Mouse (Mus musculus) kidney, postnatal 36 days (tissue): Measurements from ENCODE around the gene Gm26566.
A peak's percentile ranks its signal among the peaks of the same experiment; 100 is the strongest.

Source experiments
- DNase-seq, 2 experiments: peaks; one replicate each; pipeline ENCODE4 v3.0.0; 2021 to 2022; ENCODE audit warnings: mixed read lengths in 2 of 2

The Gm26566 gene

DNA sequence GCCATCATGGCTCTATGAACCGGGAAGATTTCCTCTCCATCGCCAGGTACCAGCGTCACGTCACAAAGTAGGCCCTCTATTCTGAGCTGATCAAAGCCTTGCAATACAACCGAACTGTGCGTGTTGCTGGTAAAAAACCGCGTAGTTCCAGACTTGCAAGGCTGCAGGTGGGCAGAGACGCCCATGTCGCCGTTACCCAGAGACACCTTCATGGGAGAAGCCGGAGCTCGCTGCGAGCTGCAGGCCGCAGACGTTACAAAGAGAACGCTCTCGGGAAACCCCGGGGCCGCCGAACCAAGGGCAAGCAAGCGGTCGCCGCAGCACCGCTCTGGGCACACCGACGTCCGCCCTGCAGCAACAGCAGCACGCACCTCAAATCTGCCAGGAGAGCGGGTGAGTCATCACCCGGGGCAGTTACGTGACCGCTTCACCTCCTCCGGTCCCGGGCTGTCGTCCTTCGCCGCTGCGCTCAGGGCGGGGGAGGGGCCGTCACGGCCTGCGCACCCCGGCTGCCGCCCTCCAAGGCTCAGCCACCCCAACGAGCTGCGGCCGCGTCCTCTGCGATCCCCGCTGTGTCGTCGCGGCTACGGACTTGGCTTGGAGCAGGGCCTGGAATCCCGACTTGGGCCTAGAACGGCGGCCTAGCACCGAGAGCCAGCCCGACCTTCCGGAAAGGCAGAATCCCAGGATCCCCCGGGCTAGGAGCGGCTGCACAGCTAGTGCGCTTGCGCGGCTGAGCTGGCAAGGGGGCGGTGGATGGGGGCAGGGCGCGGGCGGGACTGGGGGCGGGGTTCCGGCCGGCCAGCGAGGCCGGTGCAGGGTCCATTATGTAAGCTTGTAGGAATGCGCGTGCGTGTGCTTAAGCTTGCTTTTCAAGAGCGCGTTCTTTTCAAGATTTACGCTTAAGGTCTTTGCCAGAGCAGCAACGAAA, at the start of gene Gm26566, which contains the start of gene Klhl9:
Gm26566 (plus strand) TSS at position 15 of the 931 bp plus-strand sequence.
Klhl9 (minus strand) TSS at position 675 of the 931 bp plus-strand sequence.
- peak; percentile 93 to 94 for DNase-seq

DNA sequence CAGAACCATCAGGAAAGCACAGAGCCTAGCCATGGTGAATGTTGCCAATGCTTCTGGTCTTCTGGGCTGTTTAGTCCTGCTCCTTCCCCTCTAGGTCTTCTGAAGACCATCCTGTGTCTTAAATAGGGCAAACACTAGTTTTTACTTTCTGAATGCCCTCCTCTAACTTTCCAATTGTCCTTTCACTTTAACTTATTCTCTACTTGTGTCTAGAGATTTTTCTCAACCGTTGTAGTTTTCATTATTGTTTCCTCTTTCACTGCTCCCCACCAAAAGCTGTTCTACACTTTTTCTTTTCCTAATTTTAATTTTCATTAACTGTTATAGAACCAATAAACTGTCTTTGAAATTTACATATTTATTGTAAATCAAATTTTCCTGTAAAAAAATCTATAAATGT, 44.8 kb upstream of the Gm26566 start, which contains the start of gene Ifna16:
Ifna16 (minus strand) TSS at position 101 of the 400 bp plus-strand sequence.
- DNase-seq: no peak

DNA sequence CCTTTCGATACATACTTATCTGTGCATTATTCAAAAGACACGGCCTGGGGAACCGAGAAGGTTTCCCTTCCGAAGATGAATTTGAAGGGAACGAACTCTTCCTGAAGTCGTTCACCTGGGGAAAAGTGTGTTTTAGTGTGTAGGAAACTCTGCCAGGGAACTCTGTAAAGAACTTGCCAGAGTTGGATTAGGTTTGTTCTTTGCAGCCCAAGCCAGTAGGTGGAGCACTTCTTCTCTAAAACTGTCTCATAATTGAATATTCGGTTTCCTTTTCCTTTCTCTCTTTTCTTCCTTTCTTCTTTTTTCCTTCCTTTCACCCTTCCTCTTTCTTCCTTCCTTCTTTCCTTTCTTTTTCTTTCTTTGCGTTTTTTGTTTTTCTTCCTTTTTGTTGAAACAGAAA, 41.2 kb upstream of the Gm26566 start:
- DNase-seq: peak in 1 of 2 experiments; percentile 65

DNA sequence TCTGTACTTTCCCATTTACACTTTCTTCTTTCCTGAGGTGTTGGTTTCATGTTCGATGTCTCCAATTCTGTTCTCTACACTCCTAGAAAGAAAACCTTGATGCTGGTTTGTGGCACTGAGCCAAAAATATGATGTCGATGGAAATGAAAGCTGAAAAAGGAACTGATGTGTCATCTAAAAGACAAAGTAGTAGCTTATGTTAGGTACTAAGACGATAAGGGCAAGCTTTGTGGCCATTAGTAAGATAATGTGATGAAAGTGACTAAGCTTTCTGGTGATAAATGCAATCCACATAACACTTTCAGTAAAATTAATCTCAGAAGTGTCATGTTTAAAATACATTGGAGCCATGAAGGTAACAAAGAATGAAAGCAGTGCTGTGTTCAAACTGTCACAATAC, 40.3 kb upstream of the Gm26566 start:
- no peak for DNase-seq

DNA sequence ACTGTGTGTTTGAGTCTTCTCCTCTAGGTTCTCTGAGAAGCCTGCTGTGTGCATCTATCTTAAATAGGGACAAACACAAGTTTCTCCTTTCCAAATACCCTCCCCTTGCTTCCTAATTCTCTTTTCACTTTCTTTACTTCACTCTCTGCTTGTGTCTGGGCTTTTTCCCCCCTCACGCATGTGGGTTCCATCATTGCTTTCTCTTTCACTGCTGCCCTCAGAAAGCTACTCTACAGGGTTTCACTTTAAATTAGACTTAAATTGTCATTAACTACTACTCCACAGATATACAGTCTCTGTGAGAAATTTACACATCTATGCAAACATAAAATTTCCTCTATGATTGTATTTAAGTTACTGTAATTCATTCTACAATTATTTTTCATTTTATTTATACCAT, 37.8 kb upstream of the Gm26566 start, which contains the start of gene Ifna2:
Ifna2 (minus strand) TSS at position 101 of the 400 bp plus-strand sequence.
- DNase-seq: no peak

DNA sequence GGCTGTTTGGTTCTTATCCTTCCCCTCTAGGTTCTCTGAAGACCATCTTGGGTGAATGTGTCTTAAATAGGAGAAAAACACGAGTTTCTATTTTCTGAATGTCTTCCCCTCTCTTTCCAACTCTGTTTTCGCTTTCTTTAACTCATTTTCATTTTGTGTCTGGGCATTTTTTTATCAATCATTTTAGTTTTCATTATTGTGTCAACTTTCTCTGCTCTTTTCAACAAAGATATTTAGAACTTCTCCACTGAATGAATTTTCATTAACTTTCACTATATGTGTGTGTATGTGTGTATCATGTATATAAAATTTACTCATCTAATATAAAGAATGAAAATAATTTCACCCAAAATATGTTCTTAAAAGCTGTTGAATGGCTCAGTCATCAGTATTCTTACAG, 30.3 kb upstream of the Gm26566 start, which contains the start of gene Ifnab:
Ifnab (minus strand) TSS at position 101 of the 400 bp plus-strand sequence.
- no peak for DNase-seq

DNA sequence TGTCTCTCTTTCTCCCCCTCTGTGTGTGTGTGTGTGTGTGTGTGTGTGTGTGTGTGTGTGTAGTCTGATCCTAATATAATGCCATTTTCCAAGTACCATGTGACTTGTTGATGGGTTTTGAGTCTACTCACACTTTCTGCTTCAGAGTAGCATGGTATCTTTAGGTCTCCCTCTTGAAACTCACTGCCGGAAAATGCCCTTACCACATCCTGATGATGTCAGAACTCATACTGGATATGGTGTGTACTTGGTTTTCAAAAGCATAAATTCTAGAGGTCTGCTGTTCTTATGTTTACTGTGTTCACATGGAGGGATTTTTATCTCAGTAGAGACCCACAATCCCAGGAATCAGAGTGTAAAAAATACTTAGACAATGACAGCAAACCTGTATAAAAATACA, 29.1 kb upstream of the Gm26566 start:
- no peak for DNase-seq

DNA sequence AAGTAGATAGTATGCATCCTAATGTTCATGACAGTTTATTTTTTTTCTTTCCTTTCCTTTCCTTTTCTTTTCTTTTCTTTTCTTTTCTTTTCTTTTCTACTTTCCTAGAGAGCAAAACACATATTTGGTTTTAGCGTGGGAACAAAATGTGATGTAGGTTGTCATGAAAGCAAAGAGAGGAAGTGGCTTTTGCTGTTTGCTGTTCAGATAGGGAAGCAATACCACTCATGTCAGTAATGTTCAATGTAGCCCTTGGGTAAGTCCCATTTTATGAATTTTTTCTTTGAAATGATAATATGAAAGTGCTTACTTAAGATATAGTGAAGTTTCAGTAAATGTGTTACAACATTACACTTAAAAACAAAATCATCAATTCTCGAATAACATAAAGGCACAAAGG, 28.2 kb upstream of the Gm26566 start:
- DNase-seq: no peak

DNA sequence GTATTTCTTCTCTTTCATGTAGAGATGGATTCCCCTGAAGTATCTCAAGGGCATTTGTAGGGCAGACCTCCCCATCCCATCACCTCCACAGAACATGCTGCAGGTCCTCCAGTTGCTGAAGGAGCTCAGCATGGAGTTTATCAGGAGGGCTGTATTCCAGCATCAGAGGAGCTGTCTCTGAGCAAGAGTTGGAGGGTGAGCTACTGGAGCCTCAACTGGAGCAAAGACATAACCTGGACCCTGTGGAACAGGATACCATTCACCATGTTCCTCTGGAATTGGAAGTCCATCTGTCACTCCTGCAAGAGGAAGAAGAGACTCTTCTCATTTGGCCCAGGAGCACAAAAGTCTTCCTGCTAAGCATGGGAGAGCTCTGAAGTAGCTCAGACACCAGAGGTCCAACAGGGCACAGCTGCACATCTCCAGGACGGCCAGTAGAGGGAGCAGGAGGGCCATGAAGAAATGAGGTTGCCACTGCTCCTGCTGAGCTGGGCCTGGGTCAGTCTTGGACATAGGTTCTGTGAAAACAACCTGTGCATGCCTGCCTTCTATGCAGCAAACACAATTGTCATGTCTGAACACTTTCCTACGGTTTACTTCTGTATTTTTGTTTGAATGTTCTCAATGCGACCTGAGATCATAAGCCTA, 25.2 kb upstream of the Gm26566 start:
- DNase-seq: peak; percentile 77 to 85

DNA sequence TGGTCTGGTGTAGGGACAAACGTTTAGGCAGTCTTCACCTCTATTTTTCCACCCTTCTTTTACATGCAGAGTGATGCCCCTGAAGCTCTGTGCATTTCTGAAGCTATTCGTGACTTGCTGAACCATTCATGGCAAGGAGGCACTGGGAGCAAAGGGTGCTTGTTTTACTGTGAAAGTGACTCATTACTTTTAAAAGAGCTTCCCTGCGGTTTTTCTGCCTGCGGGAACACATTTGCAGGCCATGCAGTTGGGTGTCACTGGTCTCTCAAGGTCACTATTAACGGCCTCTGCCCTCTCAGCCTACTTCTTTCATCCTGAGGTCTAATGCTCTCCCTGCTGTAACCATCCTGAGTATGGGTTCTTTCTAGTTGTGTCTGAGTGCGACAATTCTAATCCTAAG, 24.5 kb upstream of the Gm26566 start:
- peak in 1 of 2 experiments; percentile 22 for DNase-seq

DNA sequence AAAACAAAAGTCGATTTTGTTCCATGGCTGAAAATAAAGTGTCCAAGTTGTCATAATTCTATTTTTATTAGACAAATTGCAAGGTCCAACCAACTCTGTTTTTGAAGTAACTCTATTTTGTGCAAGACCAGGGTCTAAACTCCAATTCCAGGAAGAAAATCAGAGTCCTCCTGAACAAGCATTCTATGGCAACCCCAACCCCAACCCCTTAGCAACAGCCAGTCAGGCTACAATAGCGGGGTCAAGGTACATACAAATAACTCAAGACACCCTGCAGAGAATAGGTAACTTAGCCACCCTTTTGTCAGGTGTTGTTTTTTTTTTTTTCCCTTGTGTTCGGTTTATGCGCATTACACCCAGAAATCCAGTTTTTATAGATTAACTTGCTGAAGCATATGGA, 23.9 kb upstream of the Gm26566 start:
- DNase-seq: peak; percentile 35 to 39

DNA sequence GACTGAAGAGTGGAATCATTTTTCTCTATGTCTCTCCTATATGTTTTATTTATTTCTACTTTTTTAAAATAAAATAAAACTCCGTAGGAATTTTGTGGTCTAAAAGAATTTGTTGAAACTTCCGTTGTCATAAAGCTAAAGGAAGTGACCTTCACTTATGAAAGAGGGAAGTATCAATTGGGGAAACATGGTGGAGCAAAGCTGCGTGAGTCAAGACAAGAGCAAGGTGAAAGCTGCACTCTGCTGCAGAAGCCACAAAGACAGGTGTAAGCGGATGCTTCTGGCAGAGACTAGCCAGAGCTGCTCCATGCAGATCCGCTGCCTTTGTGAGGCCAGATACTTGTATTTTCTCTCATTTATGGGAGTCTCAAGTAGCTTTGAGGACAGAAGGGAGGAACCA, 22.8 kb upstream of the Gm26566 start:
- no peak for DNase-seq

DNA sequence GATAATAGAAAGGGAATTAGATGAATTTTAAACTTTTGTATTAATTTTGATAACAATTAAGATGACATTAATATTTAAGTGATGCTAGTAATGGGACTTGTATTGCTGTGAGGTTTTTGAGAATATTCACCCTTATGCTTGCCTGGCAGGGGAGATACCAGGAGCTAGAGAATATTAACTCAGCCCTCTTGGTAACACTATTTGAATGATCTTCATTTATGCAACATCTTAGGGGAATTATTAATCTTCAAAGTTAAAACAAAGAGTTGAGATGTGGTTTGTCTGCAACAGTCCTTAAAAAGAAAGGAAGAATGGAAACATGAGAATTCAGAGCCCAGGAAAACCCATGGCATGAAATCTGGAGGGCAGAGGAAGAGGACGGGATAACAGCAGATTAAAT, 22.3 kb upstream of the Gm26566 start:
- no peak for DNase-seq

DNA sequence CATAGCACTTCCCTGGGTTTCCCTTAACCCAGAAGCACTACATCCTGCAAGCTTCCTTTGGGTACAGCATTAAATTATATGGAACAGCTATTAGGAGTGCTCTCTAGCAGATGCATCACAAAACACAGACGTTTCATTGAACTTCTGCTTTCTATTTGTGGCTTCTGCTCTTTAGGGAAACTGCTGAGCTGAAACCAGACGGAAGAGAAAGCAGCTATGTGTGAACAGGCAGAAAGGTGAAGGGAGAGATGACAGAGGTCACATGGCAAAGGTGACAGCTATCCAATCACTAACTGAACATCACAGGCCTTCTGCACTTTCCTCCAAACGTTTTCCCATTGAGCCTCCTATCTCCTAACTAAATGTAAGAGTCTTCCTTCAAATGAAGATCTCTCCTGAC, 15.7 kb upstream of the Gm26566 start:
- DNase-seq: no peak

DNA sequence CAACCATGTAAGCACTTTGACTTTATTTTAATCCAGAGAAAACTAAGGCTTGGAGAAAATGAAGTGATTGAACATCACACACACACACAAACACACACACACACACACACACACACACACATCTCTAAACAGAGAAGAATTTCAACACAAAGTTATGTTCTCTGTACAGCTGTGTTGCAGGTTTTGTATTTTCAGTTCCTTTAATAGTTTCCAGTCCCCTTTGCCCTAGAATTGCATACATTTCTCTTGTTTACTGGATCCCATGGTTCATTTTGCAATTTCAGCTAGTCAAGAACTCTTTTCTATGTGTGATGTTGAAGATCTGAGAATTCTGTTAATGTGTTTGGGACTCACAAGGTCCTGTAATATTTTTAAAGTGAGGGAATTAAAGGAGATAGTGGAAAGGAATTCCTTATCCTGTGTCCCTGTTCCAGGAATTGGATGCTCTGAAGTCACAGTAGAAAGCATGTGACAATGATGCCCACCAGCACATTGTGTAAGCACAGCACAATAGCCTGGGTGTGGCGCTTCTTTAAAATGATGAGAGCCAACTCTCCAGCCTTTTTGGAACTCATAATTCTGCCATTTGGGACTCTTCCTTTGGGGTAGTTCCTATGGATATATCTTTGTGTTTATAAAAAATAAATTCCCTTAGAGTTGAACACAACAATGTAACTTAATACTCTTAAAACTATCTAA, 14.3 kb upstream of the Gm26566 start:
- no peak for DNase-seq

DNA sequence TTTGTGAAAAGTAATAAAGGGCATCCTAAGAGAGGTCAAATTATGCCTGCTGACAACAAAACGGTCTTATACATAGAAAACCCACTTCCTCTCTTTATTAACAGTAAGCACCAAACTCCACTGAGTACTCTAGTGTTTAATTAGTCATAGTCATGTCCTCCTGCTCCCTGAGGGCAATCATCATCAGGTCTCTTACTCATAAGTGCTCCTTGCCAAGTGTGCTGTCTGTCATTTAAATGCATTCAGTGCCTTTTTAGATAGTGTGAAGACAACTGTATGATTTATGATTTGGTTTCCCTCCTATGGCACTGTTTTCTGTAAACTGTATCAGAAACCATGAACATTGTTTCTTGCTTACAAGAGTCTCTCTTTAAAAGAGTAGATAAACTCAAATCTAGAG, 7.3 kb upstream of the Gm26566 start:
- no peak for DNase-seq

DNA sequence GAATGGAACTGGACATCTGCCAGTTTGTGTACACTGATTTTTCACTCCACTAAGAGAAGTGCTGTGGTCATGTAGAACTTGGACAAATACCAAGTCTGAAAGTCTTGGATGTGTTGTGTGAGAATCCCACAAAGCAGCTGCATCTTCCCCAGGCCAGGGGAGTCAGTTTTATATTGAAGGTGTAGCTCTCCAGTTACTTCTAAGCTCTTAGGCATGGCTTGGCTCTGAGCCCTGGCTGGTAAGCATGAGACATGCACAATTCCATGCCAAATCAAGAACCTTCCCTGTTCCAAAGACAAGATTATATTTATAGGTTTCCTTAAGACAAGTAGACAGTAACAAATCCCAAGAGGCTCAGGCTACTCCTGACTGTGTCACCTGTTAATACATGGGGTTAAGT, 6.5 kb upstream of the Gm26566 start:
- DNase-seq: peak in 1 of 2 experiments; percentile 46

DNA sequence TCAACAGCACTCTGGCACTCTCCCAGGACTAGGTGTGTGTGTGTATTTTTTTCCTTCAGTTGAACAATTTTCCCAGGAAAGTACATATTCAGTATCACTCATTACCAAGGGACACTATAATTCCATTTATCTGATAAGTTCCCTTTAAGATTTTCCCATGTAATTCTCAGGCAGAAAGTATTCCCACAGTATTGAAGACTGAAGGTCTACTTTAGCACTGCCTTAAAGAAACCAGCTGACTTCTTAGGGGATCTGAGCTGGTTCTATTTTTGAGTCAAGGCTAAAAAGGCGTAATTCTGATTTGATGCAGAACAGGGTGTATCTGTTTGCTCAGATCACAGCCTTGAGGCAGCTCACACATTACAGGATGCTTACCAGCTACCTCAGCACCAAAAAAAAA, 2.9 kb upstream of the Gm26566 start:
- peak; percentile 16 to 31 for DNase-seq

DNA sequence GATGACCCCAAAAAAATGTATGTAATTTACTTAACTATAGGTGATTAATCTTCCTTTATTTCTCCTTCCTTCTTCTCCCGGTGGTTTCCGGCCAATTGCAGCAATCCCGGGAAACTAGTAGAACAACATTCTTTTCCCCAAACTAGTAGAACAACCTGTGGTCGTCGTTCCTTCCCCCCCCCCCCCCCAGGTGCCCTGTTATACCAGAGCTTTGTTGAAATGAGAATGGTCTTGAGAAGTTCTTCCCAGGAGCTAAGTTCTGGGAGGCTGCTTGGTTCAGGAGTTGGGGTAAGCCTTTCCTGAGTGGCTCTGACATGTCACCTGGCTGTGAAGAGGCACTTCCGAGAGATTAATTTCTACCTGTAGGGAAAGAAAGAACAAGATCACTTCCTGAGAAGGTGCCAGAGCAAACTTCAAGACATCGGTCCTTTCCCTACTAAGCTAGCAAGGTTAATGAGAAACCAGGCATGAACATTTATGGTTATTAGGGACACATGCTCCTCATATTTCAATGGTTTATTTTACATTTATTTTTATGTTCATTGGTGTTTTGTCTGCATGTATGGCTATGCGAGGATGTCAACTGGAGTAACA, 2.0 kb downstream of the Gm26566 start:
- DNase-seq: peak in 1 of 2 experiments; percentile 16

DNA sequence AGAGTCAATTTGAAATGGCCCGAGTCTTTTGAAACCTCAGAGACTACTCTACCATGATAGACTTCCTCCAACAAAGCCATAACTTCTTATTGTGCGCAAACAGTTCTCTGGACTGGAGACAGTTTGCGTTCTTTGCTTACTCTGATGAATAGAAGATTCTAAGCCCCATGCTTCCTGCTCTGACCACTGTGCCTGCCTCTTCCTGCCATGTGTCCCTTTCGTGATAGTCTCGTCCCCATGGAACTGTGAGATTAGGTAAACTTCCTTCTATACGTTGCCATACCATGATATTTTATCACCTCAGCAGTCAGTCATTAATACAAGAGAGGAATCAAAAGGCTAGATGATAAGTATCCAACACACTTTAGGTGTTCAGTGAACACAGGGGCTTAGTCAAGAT, 5.1 kb downstream of the Gm26566 start:
- DNase-seq: no peak

DNA sequence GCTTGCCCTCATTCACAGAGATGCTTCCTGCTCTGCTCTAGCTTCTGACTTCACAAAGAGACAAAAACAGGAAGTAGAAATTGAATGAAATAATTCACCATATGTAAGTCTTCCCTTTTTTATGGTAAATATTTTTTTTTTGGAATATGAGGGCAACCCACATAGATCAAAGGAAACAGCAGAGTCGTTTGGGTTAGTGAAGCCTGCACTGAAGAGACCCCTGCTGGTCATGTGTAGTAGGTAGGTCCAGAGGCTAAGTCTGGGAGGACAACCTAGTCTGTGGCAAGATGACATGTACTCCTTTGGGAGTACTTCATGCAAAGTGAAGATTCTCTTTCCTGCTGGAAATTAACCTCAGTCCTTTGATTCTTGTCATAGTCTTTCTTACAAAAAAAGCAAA, 5.7 kb downstream of the Gm26566 start:
- DNase-seq: peak; percentile 52 to 77

DNA sequence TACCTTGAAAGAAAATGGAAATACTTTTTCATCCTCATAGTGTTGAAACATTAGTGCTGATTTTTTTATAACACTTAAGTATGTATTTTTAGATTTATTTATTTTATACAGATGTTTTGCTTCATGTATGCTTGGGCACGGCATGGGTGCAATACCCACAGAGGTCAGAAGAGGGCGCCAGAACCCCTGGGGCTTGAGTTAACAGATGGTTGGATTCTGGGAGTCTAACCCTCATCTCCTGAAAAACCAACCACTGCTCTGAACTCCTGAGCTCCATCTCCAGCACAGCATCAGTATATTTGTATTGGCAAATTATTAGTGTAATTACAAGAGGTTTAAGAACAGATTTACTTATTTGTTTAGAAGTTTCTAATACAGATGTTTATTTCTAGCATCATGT, 16.9 kb downstream of the Gm26566 start:
- DNase-seq: peak; percentile 64 to 89

DNA sequence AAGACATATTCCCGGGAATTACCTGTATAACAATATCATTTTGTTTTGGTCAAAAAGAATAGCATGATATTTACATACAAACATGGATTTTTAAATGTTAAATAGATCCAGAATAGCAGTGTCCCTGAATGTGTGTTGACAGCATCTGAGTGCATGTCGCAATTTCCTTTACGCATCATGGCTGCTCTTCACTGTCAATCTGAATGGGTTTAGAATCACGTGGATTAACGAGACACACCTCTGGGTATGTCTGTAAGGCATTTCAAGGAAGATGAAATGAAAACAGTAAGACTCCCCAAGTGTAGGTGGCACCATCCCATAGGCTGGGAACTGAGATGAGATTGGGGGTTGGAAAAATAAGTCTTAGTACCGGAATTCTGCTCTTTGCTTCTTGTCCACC, 17.4 kb downstream of the Gm26566 start:
- DNase-seq: no peak
